Mouse (Mus musculus) kidney, adult 2 months (tissue): ENCODE results near the gene Zfp580. TPM values are rescaled to one million over a fixed set of nuclear protein-coding genes. Genes with fewer than 3 reads are reported as not detected.
A peak's percentile ranks its signal among the peaks of the same experiment; 100 is the strongest.
"Not testable (repeated sequence)": the region's sequence is repeated elsewhere in the genome, so short reads cannot be mapped to it uniquely, and the experiment has no call there.

ENCODE experiments used
- DNase-seq: peaks from one replicate; pipeline ENCODE4 v3.0.0; 2021
- H3K27ac ChIP-seq: fragments of 200-500 bp; 2 replicates; pipeline ENCODE4 v1.5.1; 2012; ENCODE audit warnings: low read depth, low read length, control low read depth, inconsistent platforms; ENCODE audit not compliant: insufficient read depth
- H3K27me3 ChIP-seq: fragments of 200-500 bp; replicated peaks from 2 replicates; pipeline ENCODE4 v1.6.1; 2012; ENCODE audit warnings: mild to moderate bottlenecking, moderate library complexity, low read length, inconsistent platforms; ENCODE audit not compliant: control insufficient read depth, insufficient read depth
- H3K36me3 ChIP-seq: fragments of 200-500 bp; 2 replicates; pipeline ENCODE4 v1.6.1; 2012; ENCODE audit warnings: mild to moderate bottlenecking, moderate library complexity, low read length, inconsistent platforms; ENCODE audit not compliant: control insufficient read depth, insufficient read depth
- H3K4me1 ChIP-seq: fragments of 200-500 bp; 2 replicates; pipeline ENCODE4 v1.6.1; 2011; ENCODE audit warnings: low read length; ENCODE audit not compliant: control insufficient read depth, insufficient read depth
- H3K4me3 ChIP-seq: fragments of 200-500 bp; 2 replicates; pipeline ENCODE4 v1.5.1; 2011; ENCODE audit warnings: mild to moderate bottlenecking, low read depth, low read length, control low read depth; ENCODE audit not compliant: insufficient read depth
- CTCF ChIP-seq: fragments of 200-500 bp; conservative IDR thresholded peaks from 2 replicates; pipeline ENCODE4 v1.5.1; 2011; ENCODE audit warnings: low read depth, mild to moderate bottlenecking, control low read depth, low read length, moderate library complexity, mixed read lengths; ENCODE audit not compliant: insufficient read depth, insufficient read length
- POLR2A ChIP-seq: fragments of 200-500 bp; IDR thresholded peaks from one replicate; pipeline ENCODE4 v1.6.1; 2011; ENCODE audit warnings: low read depth, low read length, control low read depth
- WGBS: fragments of 180-500 bp; shearing (Covaris S2); methylation state at CpG from one replicate; pipeline ENCODE4 v1.1.7; 2018; 5-methylcytosine and 5-hydroxymethylcytosine counted together
- polyA plus RNA-seq: library from polyadenylated mRNA; depleted of rRNA; stranded (reverse); fragments of >200 nt; gene quantifications from 2 replicates; pipeline ENCODE4 v1.2.3, GENCODE M21; 2012; rRNA removed

Zfp580 gene
- polyA plus RNA-seq = 17.0 and 17.1 TPM in 2 replicates

DNA sequence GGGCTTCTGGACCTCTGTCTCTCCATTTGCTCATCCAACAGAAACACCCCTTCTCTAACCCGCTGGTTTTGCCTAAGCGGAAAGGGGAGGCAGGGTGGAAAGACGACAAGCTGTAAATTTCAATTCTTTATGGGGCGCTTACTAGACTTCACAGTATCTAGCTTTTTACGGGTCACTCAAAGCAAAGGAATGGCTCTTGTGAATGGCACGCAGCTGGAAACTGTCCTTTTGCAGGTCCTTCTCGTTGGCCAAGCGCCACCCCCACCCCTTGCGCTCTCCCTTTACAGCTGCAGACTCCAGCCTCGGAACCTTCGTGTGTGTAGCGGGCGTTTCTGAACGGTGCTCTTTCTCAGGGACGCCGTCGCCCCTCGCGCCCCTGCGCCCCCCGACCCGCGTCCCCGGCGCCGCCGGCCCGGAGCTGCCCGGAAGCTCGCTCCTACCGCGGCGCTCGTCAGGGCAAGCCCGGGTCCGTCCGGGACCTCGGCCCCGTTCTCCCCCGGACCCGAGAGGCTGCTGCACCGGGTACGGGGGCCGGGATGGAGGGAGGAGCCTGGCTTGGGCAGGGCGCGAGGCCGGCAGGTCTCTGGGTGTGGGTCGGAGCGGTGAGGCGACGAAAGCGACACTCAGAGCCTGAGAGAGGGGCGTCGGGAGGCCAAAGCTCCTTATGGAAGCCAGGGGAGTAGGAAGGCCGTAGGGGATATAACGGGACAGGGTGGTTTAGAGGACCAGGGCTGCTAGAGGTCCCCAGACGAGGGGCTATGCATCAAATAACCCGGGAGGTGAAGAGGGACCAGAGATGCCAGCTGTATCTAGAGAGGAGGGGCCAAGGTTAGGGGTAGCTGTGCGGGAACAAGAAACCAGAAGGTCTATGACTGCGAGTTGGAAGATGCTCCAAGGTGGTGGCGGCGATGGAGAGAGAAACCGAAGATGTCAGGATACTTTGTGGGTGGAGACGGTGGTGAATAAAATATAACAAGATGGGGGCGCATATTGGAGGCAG lies at the start of gene Zfp580:
Zfp580 (plus strand) TSS at position 346 of the 1,000 bp plus-strand sequence.
- DNase-seq = peak; percentile 78
- TF ChIP-seq POLR2A = peak; percentile 8
- no peak for TF ChIP-seq CTCF
- 1% methylated on average over 61 of the region's 65 CpGs for WGBS
- Histone ChIP-seq H3K4me3 (peak within 1 kb of the TSS; percentile 72), H3K36me3 (no peaks in the 10 kb centered on the region), H3K27me3 (peaks cover 1% of the 10 kb centered on the region; the same call in 1 of the 2 replicates), H3K4me1 (peaks cover 5% of the 10 kb centered on the region; the same call in 1 of the 2 replicates), H3K27ac (peak within 1 kb of the TSS; percentile 42)

DNA sequence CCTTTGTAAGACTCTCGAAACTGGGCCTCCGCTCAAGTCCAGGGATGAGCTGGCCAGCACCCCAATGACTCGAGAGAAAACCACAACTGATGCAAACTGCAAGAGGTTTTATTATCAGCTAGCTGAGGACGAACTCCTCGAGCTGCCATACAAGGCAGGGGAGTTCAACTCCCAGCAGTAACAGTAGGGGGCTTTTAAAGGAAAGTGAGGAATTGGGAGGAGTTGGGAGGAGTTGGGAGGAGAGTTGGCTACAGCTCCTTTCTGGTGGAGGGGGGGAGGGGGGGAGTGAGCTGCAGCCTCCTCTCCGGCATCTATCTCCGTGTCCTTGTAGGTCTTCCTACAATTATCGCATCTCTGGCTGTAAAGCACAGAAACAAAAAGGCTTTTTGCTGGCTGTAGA lies 48.5 kb upstream of the Zfp580 start:
- not testable (repeated sequence) for H3K27ac ChIP-seq, H3K4me1 ChIP-seq, DNase-seq, H3K36me3 ChIP-seq, H3K27me3 ChIP-seq, H3K4me3 ChIP-seq
- 74% methylated on average over 8 of the region's 8 CpGs for WGBS

DNA sequence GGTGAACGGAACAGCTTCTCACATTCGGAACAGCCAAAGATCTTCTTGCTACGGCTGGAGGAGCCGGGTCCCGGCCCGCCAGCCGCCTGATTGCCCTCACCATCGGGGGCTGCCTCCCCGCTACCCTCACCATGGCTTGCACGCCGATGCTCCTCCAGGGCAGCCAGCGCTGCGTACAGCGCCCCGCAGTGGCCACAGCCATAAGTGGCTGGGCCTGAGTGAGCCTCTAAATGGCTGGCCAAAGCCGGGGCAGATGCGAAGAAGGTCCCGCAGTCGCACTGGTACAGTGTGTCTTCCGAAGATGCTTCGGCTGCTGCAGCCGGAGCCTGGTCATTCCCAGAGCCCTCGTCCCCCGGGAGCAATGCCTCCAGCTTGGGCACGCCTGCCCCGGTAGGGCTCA lies 43.1 kb upstream of the Zfp580 start:
- Histone ChIP-seq H3K4me1 (no peaks in the 10 kb centered on the region), H3K27ac (no peak overlapping the region), H3K36me3 (peaks cover 3% of the 10 kb centered on the region; the same call in 1 of the 2 replicates), H3K4me3 (no peak overlapping the region), H3K27me3 (no peaks in the 10 kb centered on the region)
- no peak for TF ChIP-seq CTCF
- TF ChIP-seq POLR2A = no peak
- DNase-seq = no peak
- WGBS = 98% methylated on average over 26 of the region's 26 CpGs

DNA sequence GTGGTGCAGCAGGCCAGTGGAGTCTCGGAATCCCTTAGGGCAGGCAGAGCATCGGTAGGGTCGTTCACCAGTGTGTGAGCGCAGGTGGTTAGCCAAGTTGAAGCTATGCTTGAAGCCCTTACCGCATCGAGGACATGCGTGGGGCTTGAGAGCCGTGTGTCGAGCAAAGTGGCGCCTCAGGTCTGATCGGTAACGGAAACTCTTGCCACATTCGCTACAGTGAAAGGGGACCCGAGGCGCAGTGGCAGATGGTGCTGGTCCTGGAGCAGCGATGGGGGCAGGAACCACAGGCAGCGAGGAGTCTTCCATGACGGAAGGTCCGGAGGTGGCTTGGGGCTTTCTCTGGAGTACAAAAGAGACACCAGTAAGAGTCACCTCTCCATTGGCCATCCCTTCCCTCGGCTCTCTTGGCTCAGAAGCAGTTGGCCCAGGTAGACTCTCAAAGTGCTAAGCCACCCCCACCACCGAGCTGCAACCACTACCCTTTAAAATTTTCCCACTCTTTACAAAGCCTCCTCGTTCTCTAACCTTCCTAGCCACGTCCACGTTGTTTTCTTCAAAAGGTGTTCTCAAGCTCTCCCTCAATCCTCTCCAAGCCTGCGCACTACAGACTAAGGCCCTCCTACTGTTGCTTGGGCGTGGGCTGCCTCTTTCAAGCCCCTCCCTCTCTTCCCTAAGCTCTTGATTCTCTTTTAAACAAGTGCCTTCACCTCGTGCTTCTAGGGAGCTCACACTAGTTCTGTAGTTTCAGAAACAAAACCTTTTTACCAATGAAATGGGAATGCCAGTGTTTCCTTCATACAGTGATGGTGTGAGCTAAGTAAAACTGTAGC lies 38.4 kb upstream of the Zfp580 start:
- WGBS = 91% methylated on average over 27 of the region's 27 CpGs
- Histone ChIP-seq H3K27me3 (no peaks in the 10 kb centered on the region), H3K36me3 (peaks cover 3% of the 10 kb centered on the region; the same call in 1 of the 2 replicates), H3K4me1 (peaks cover 3% of the 10 kb centered on the region; the same call in 1 of the 2 replicates), H3K4me3 (no peak overlapping the region), H3K27ac (no peak overlapping the region)
- TF ChIP-seq POLR2A (no peak), CTCF (no peak)
- DNase-seq = no peak

DNA sequence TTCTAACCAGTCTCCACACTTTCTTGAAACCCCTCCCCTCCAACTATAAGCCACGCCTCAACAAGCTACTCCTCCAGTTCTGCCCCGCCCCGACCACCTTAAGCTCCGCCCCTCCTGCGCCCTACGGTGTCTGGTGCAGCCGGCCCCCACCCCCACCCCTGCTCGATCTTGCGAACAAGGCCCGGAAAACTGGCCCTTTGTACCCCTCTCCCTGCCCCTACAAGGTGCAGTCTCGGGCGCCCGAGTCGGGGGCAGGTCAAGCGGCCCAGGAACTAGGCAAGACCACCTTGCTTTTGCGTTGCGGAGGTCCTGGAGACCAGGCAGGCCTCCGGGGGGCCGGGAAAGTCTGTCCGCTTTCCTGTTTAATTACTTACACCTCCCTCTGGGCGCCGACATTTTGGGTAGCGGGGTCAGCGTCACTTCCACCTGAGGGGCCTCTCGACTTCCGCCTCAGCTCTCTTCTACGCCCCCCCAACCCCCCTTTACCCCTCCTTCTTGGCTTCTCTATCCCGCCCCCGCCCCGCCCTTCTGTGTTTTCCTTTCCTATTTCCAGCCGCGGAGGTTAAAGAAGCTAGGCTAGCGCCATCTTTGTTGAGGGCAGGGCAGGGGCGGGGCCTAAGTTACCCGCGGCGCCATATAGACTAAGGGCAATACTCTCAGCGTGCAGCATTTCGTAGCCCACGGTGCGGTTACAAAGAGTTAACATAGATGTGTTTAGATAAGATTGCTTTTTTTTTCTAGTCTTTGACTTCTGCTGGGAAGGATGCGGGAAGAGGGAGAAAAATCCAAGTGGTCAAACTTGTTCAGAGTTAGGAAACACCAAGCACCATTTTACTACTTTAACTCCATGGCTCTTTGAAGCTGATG lies 36.9 kb upstream of the Zfp580 start, which contains the start of the genes Zfp524 and Fiz1:
Zfp524 (plus strand) TSS at position 165 of the 867 bp plus-strand sequence.
Fiz1 (minus strand) TSS at position 447 of the 867 bp plus-strand sequence.
- TF ChIP-seq POLR2A = no peak
- no peak for TF ChIP-seq CTCF
- under 1% methylated on average over 42 of the region's 42 CpGs for WGBS
- Histone ChIP-seq H3K27me3 (no peaks in the 10 kb centered on the region), H3K36me3 (no peaks in the 10 kb centered on the region), H3K27ac (peak within 1 kb of the TSS; percentile 100), H3K4me3 (peak within 1 kb of the TSS; percentile 83), H3K4me1 (peaks cover 5% of the 10 kb centered on the region; the same call in 1 of the 2 replicates)
- DNase-seq = peak; percentile 99

DNA sequence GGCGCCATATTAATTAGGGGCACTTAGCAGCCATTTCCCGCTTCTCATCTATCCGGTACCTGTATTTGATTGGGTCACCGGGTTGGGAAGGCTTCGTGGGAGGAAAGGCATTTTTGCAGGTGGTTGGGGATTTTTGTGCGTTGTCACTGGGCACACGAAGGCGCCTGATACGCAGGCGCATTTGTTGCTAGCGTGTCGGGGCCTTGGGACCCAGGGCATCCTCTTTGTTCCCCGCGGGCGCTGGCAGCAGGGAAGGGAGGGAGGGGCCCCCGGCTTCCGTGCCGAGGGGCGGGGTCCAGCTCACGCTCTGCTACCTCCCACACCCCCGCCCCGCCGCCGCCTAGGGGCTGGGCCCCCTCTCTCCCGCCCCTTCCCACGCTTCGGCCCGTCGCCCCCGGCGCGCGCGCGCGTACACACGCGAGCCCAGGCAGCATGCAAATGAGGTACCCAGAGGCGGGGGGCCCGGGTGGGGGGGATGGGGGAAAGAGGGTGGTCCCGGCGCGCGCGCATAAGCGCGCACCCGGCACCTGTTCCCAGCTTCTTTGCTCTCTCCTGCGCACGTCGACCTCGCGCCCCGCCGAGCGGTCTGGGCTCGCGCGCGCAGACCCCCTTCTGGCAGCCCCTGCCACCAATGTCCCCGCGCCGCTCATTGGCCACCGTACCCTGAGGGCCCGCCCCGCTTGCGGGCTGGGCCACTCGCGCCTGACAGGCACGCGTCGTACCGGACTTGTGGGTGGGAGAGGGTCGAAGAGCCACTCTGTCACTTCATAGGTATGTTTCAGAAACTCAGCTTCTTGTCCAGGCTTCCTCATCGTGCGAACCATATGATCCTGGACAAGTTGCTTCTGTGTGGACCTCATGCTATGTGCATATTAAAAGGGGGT lies 36.0 kb upstream of the Zfp580 start, which contains the start of gene Gm44973:
Gm44973 (plus strand) TSS at position 379 of the 884 bp plus-strand sequence.
- DNase-seq = peak; percentile 97
- Histone ChIP-seq H3K27ac (peak within 1 kb of the TSS; percentile 100), H3K27me3 (no peaks in the 10 kb centered on the region), H3K4me3 (peak within 1 kb of the TSS; percentile 83), H3K4me1 (peaks cover 5% of the 10 kb centered on the region; the same call in 1 of the 2 replicates), H3K36me3 (no peaks in the 10 kb centered on the region)
- under 1% methylated on average over 74 of the region's 76 CpGs for WGBS
- TF ChIP-seq CTCF (no peak), POLR2A (peak; percentile 7)
